Mouse (Mus musculus) midbrain, embryonic 16.5 days (tissue): ENCODE measurements around the gene Ogfod3. TPM values are rescaled to one million over a fixed set of nuclear protein-coding genes. Genes with fewer than 3 reads are reported as not detected.

Source experiments
- ATAC-seq: fragments of 200-750 bp; cut with Nextera tagmentation; 2 replicates; pipeline ENCODE4 v1.8.0; 2017; ENCODE audit warnings: moderate TSS enrichment
- H3K27ac ChIP-seq: fragments of 300-500 bp; sonication (generic); 2 replicates; pipeline ENCODE4 v1.5.1; 2014; ENCODE audit warnings: mild to moderate bottlenecking, low read length, mixed read lengths
- H3K27me3 ChIP-seq: fragments of 300-500 bp; sonication (generic); 2 replicates; pipeline ENCODE4 v1.6.1; 2014; ENCODE audit warnings: low read depth, low read length, mixed read lengths; ENCODE audit not compliant: control insufficient read depth, insufficient read depth
- H3K36me3 ChIP-seq: fragments of 300-500 bp; sonication (generic); 2 replicates; pipeline ENCODE4 v1.6.1; 2014; ENCODE audit warnings: mild to moderate bottlenecking, low read length, moderate library complexity, mixed read lengths; ENCODE audit not compliant: control insufficient read depth, insufficient read depth
- H3K4me1 ChIP-seq: fragments of 300-500 bp; sonication (generic); 2 replicates; pipeline ENCODE4 v1.6.1; 2014; ENCODE audit warnings: mild to moderate bottlenecking, low read length, mixed read lengths; ENCODE audit not compliant: control insufficient read depth, insufficient read depth
- H3K4me2 ChIP-seq: fragments of 300-500 bp; sonication (generic); 2 replicates; pipeline ENCODE4 v1.6.1; 2014; ENCODE audit warnings: mild to moderate bottlenecking, low read length, mixed read lengths
- H3K4me3 ChIP-seq: fragments of 300-500 bp; sonication (generic); 2 replicates; pipeline ENCODE4 v1.5.1; 2014; ENCODE audit warnings: low read depth, mild to moderate bottlenecking, low read length, moderate library complexity, mixed read lengths
- H3K9ac ChIP-seq: fragments of 300-500 bp; sonication (generic); 2 replicates; pipeline ENCODE4 v1.6.1; 2014; ENCODE audit warnings: low read depth, low read length, mixed read lengths
- H3K9me3 ChIP-seq: fragments of 300-500 bp; sonication (generic); replicated peaks from 2 replicates; pipeline ENCODE4 v1.6.1; 2014; ENCODE audit warnings: mild to moderate bottlenecking, low read length, mixed read lengths; ENCODE audit not compliant: control insufficient read depth, poor library complexity, severe bottlenecking
- WGBS: fragments of 180-500 bp; shearing (Covaris S2); extraction: QIAGEN DNeasy Blood & Tissue Kit; methylation state at CpG from one replicate; pipeline ENCODE4 v1.1.7; 2014; 5-methylcytosine and 5-hydroxymethylcytosine counted together
- polyA plus RNA-seq: library from polyadenylated mRNA; unstranded; fragments of >200 nt; fragmentation: Nextera tagmentation; extraction: Ambion mirVana; gene quantifications from 2 replicates; pipeline ENCODE4 v1.2.1, GENCODE M21; 2015

The Ogfod3 gene
- polyA plus RNA-seq, 1 experiment from 2014 or later, result 27.6 TPM

- no peak for ATAC-seq
- 2% methylated on average over 5 of the region's 5 CpGs for WGBS
- H3K4me2 ChIP-seq, result peak overlapping the region; percentile 67
Observed at GRCm38 (mm10) chr11:121203859-121204160, 701 bp downstream of the Ogfod3 start.

GRCm38 (mm10) chr11:121201436-121202198 lies 2.9 kb downstream of the Ogfod3 start:
- no peak for ATAC-seq
- H3K9ac ChIP-seq, result no peak overlapping the region
- H3K27ac ChIP-seq, result no peak overlapping the region
- H3K4me1 ChIP-seq, result peaks cover 11% of the 10 kb centered on the region; the same call in 1 of the 2 replicates
- H3K27me3 ChIP-seq, result no peaks in the 10 kb centered on the region
- no peaks in the 10 kb centered on the region for H3K36me3 ChIP-seq
- no peak overlapping the region for H3K4me3 ChIP-seq
- no peaks in the 10 kb centered on the region for H3K9me3 ChIP-seq
- no peak overlapping the region for H3K4me2 ChIP-seq
- WGBS, result 66% methylated on average over 11 of the region's 11 CpGs

More at GRCm38 (mm10) chr11:121203859-121204160, 701 bp downstream of the Ogfod3 start:
- H3K9ac ChIP-seq, result peak overlapping the region; percentile 91
- peak overlapping the region; percentile 79 for H3K4me3 ChIP-seq
- H3K36me3 ChIP-seq, result peaks cover 5% of the 10 kb centered on the region; the same call in 1 of the 2 replicates
- peak overlapping the region; percentile 93 for H3K27ac ChIP-seq
- no peaks in the 10 kb centered on the region for H3K27me3 ChIP-seq
- no peaks in the 10 kb centered on the region for H3K9me3 ChIP-seq
- peaks cover 11% of the 10 kb centered on the region; the same call in 1 of the 2 replicates for H3K4me1 ChIP-seq

GRCm38 (mm10) chr11:121200781-121201180 lies 3.7 kb downstream of the Ogfod3 start:
- ATAC-seq, result no peak
- peaks cover 11% of the 10 kb centered on the region; the same call in 1 of the 2 replicates for H3K4me1 ChIP-seq

GRCm38 (mm10) chr11:121199851-121200250 lies 4.7 kb downstream of the Ogfod3 start:
- Histone ChIP-seq H3K9me3 (no peaks in the 10 kb centered on the region), H3K27ac (no peak overlapping the region), H3K4me2 (no peak overlapping the region), H3K36me3 (peaks cover 5% of the 10 kb centered on the region; the same call in 1 of the 2 replicates), H3K9ac (no peak overlapping the region), H3K4me3 (no peak overlapping the region), H3K27me3 (no peaks in the 10 kb centered on the region), H3K4me1 (peaks cover 9% of the 10 kb centered on the region; the same call in 1 of the 2 replicates)
- no peak for ATAC-seq
- WGBS, result 78% methylated on average over 4 of the region's 4 CpGs

More at GRCm38 (mm10) chr11:121200781-121201180, 3.7 kb downstream of the Ogfod3 start:
- no peak overlapping the region for H3K4me2 ChIP-seq
- H3K27ac ChIP-seq, result no peak overlapping the region
- H3K4me3 ChIP-seq, result no peak overlapping the region
- H3K9me3 ChIP-seq, result no peaks in the 10 kb centered on the region
- no peak overlapping the region for H3K9ac ChIP-seq
- WGBS, result 93% methylated on average over 6 of the region's 6 CpGs
- H3K27me3 ChIP-seq, result no peaks in the 10 kb centered on the region
- peaks cover 3% of the 10 kb centered on the region; the same call in 1 of the 2 replicates for H3K36me3 ChIP-seq

GRCm38 (mm10) chr11:121198622-121199021 lies 5.9 kb downstream of the Ogfod3 start:
- H3K4me3 ChIP-seq, result no peak overlapping the region
- H3K27ac ChIP-seq, result no peak overlapping the region
- WGBS, result 66% methylated on average over 2 of the region's 2 CpGs
- no peaks in the 10 kb centered on the region for H3K27me3 ChIP-seq
- H3K36me3 ChIP-seq, result peaks cover 5% of the 10 kb centered on the region; the same call in 1 of the 2 replicates
- no peak overlapping the region for H3K4me2 ChIP-seq
- no peak for ATAC-seq
- H3K4me1 ChIP-seq, result peaks cover 6% of the 10 kb centered on the region; the same call in 1 of the 2 replicates
- no peaks in the 10 kb centered on the region for H3K9me3 ChIP-seq
- H3K9ac ChIP-seq, result no peak overlapping the region

GRCm38 (mm10) chr11:121193415-121193814 lies 11.1 kb downstream of the Ogfod3 start:
- no peaks in the 10 kb centered on the region for H3K9me3 ChIP-seq
- WGBS, result 84% methylated on average over 3 of the region's 3 CpGs
- peaks cover 8% of the 10 kb centered on the region; the same call in 1 of the 2 replicates for H3K36me3 ChIP-seq
- ATAC-seq, result no peak
- H3K9ac ChIP-seq, result no peak overlapping the region
- H3K27me3 ChIP-seq, result no peaks in the 10 kb centered on the region
- no peak overlapping the region for H3K4me2 ChIP-seq
- no peak overlapping the region for H3K4me3 ChIP-seq
- no peak overlapping the region for H3K27ac ChIP-seq
- H3K4me1 ChIP-seq, result no peaks in the 10 kb centered on the region

- Histone ChIP-seq H3K4me1 (no peaks in the 10 kb centered on the region), H3K27ac (no peak overlapping the region), H3K4me2 (no peak overlapping the region), H3K9me3 (no peaks in the 10 kb centered on the region), H3K9ac (no peak overlapping the region), H3K27me3 (no peaks in the 10 kb centered on the region), H3K4me3 (no peak overlapping the region), H3K36me3 (peaks cover 8% of the 10 kb centered on the region; the same call in 1 of the 2 replicates)
- no peak for ATAC-seq
- 76% methylated on average over 2 of the region's 2 CpGs for WGBS
Observed at GRCm38 (mm10) chr11:121192742-121193141, 11.8 kb downstream of the Ogfod3 start.

GRCm38 (mm10) chr11:121189681-121190080 lies 14.8 kb downstream of the Ogfod3 start:
- 0 out of 2 replicates have a peak, but pooled peaks cover 2% of the 10 kb centered on the region for H3K36me3 ChIP-seq
- no peaks in the 10 kb centered on the region for H3K27me3 ChIP-seq
- H3K9me3 ChIP-seq, result no peaks in the 10 kb centered on the region
- H3K4me1 ChIP-seq, result no peaks in the 10 kb centered on the region
- WGBS, result 89% methylated on average over 3 of the region's 3 CpGs
- H3K9ac ChIP-seq, result no peak overlapping the region
- no peak overlapping the region for H3K4me2 ChIP-seq
- no peak overlapping the region for H3K27ac ChIP-seq
- no peak overlapping the region for H3K4me3 ChIP-seq
- no peak for ATAC-seq
